Mouse (Mus musculus) testis, adult 2 months (tissue): ENCODE measurements at regions not wholly inside any gene's neighbourhood (a gene's known extent, or its start where the extent isn't known, plus 50 kb on each side); places are given as distances from the start of the nearest gene placed in this dataset.
"Not testable (repeated sequence)": the region's sequence is repeated elsewhere in the genome, so short reads cannot be mapped to it uniquely, and the experiment has no call there.

ENCODE experiments used
- CTCF ChIP-seq: fragments of 200-500 bp; IDR thresholded peaks from 2 replicates; pipeline ENCODE4 v1.5.1; 2012; ENCODE audit warnings: low read depth, mild to moderate bottlenecking, inconsistent platforms, low read length, moderate library complexity; ENCODE audit not compliant: control insufficient read depth, insufficient read depth, insufficient replicate concordance
- POLR2A ChIP-seq: fragments of 200-500 bp; IDR thresholded peaks from 2 replicates; pipeline ENCODE4 v1.6.1; 2012; ENCODE audit warnings: low read depth, mild to moderate bottlenecking, inconsistent platforms, low read length, moderate library complexity; ENCODE audit not compliant: control insufficient read depth

GRCm38 (mm10) chr8:89482481-89482880 lies 438.5 kb upstream of the Sall1 start:
- TF ChIP-seq CTCF, POLR2A: not testable (repeated sequence)
